Mouse (Mus musculus): ENCODE measurements around the gene Gm10722.
A peak's percentile ranks its signal among the peaks of the same experiment; 100 is the strongest.
"Not testable (repeated sequence)": the region's sequence is repeated elsewhere in the genome, so short reads cannot be mapped to it uniquely, and the experiment has no call there.

Gm10722 gene

GRCm38 (mm10) chr9:3000445-3000972 is at the start of gene Gm10722:
Gene Gm10722 (plus strand): TSS chr9:3000922.
- peak; percentile 52 for DNase-seq (ENCODE audit: low read depth)

- DNase-seq (ENCODE audit: low read depth), result not testable (repeated sequence)
Observed at GRCm38 (mm10) chr9:3001006-3001405, 284 bp downstream of the Gm10722 start.

GRCm38 (mm10) chr9:3001948-3002659 is 1.4 kb downstream of the Gm10722 start:
- DNase-seq (ENCODE audit: low read depth), result peak; percentile 33

- not testable (repeated sequence) for DNase-seq (ENCODE audit: low read depth)
Observed at GRCm38 (mm10) chr9:3002794-3003396, 2.2 kb downstream of the Gm10722 start, which contains the start of gene Gm11168. Gene Gm11168 (plus strand): TSS chr9:3003346.

- not testable (repeated sequence) for DNase-seq (ENCODE audit: low read depth)
Observed at GRCm38 (mm10) chr9:3006179-3006578, 5.5 kb downstream of the Gm10722 start.

- DNase-seq (ENCODE audit: low read depth), result not testable (repeated sequence)
Observed at GRCm38 (mm10) chr9:3006636-3007035, 5.9 kb downstream of the Gm10722 start.

- peak; percentile 45 for DNase-seq (ENCODE audit: low read depth)
Observed at GRCm38 (mm10) chr9:3007272-3007671, 6.5 kb downstream of the Gm10722 start.

GRCm38 (mm10) chr9:3009331-3009730 is 8.6 kb downstream of the Gm10722 start:
- not testable (repeated sequence) for DNase-seq (ENCODE audit: low read depth)

GRCm38 (mm10) chr9:3012054-3012621 is 11.4 kb downstream of the Gm10722 start:
- DNase-seq (ENCODE audit: low read depth), result not testable (repeated sequence)

GRCm38 (mm10) chr9:3012733-3013279 is 12.1 kb downstream of the Gm10722 start, which contains the start of gene Gm10721:
Gene Gm10721 (plus strand): TSS chr9:3013140.
- not testable (repeated sequence) for DNase-seq (ENCODE audit: low read depth)

GRCm38 (mm10) chr9:3015354-3015753 is 14.6 kb downstream of the Gm10722 start, which contains the start of gene Gm10720:
Gene Gm10720 (plus strand): TSS chr9:3015654.
- not testable (repeated sequence) for DNase-seq (ENCODE audit: low read depth)

GRCm38 (mm10) chr9:3015896-3016295 is 15.2 kb downstream of the Gm10722 start:
- not testable (repeated sequence) for DNase-seq (ENCODE audit: low read depth)

GRCm38 (mm10) chr9:3017108-3017507 is 16.4 kb downstream of the Gm10722 start, which contains the start of gene Gm10719:
Gene Gm10719 (plus strand): TSS chr9:3017408.
- not testable (repeated sequence) for DNase-seq (ENCODE audit: low read depth)

GRCm38 (mm10) chr9:3018944-3019343 is 18.2 kb downstream of the Gm10722 start:
- DNase-seq (ENCODE audit: low read depth), result not testable (repeated sequence)

GRCm38 (mm10) chr9:3019835-3020727 is 19.4 kb downstream of the Gm10722 start:
- not testable (repeated sequence) for DNase-seq (ENCODE audit: low read depth)

- DNase-seq (ENCODE audit: low read depth), result peak; percentile 54
Observed at GRCm38 (mm10) chr9:3022316-3023008, 21.7 kb downstream of the Gm10722 start.

- DNase-seq (ENCODE audit: low read depth), result not testable (repeated sequence)
Observed at GRCm38 (mm10) chr9:3023312-3023984, 22.7 kb downstream of the Gm10722 start, which contains the start of gene Gm10718. Gene Gm10718 (plus strand): TSS chr9:3023547.

GRCm38 (mm10) chr9:3023985-3024648 is 23.4 kb downstream of the Gm10722 start:
- DNase-seq (ENCODE audit: low read depth), result not testable (repeated sequence)

- not testable (repeated sequence) for DNase-seq (ENCODE audit: low read depth)
Observed at GRCm38 (mm10) chr9:3024912-3025467, 24.3 kb downstream of the Gm10722 start, which contains the start of gene Gm10717. Gene Gm10717 (plus strand): TSS chr9:3025417.

Measured in 416B (cell line).